Mouse (Mus musculus) CD4-positive naive resting alpha-beta T cell, adult 57 days (primary cell): ENCODE measurements around the gene Gm5157. TPM values are rescaled to one million over a fixed set of nuclear protein-coding genes. Genes with fewer than 3 reads are reported as not detected.

Experiments
- total RNA-seq: library from RNA; stranded (reverse); gene quantifications from one replicate; pipeline ENCODE4 v1.2.4, GENCODE M21; 2023

Gene Gm5157
- total RNA-seq: not detected

DNA sequence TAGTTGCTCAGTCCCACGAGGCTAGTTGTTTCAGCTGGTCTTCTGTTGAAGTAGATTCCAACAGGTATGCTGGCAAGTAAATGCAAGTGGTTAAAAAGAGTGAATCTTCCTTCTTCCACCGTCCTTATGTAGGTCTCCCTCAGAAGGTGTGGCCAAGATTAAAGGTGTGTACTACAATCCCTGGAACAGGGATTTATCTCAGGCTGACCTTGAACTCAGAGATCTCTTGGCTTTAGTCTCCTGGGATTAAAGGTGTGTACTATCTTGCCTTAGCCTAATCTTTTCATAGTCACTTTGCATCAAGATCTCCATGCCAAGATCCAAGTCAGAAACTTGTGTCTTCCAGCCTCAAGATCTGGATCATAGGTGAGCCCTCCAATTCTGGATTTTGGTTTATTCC, at the start of gene Gm5157:
Gene Gm5157, minus strand, starts transcription at position 101 of the 400 bp plus-strand sequence.

DNA sequence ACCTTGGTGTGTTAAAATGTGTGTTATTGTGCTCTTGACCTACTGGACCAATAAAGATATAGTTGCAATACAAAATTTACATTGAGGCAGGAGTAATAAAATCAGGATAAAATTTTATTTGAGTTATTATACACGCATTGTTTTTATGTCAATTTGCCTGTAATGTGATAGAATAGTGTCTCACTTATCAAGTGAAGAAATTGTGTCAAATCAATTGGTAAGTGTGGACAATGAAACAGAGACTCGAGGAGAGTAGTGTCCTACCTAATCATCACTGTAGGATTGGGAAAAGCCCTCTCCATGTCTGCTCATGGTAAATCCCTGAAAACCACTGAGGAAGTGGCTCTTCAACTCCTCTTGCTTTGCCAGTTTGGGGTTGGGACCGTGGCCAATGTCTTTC, 28.3 kb downstream of the Gm5157 start, which contains the start of gene Vmn1r123:
Gene Vmn1r123, plus strand, starts transcription at position 301 of the 400 bp plus-strand sequence.

Other genes starting within 250 kb of the Gm5157 start
- not detected for gene Vmn1r119, start 178.0 kb downstream of the Gm5157 start, total RNA-seq
- not detected for gene Vmn1r120, start 136.6 kb downstream of the Gm5157 start, total RNA-seq
- not detected for gene Vmn1r121, start 91.9 kb downstream of the Gm5157 start, total RNA-seq
- not detected for gene Vmn1r122, start 56.3 kb downstream of the Gm5157 start, total RNA-seq
- not detected for gene Vmn1r123, start 28.2 kb downstream of the Gm5157 start, total RNA-seq
- gene Vmn1r124, start 70.2 kb upstream of the Gm5157 start, total RNA-seq: not detected
- not detected for gene Vmn1r125, start 81.8 kb upstream of the Gm5157 start, total RNA-seq
- gene Vmn1r126, start 111.0 kb upstream of the Gm5157 start, total RNA-seq: not detected
- not detected for gene Vmn1r127, start 129.4 kb upstream of the Gm5157 start, total RNA-seq
- not detected for gene Vmn1r128, start 158.9 kb upstream of the Gm5157 start, total RNA-seq
- gene Vmn1r129, start 170.9 kb upstream of the Gm5157 start, total RNA-seq: not detected
- gene Gm6882, start 242.3 kb upstream of the Gm5157 start, total RNA-seq: not detected